Mouse (Mus musculus) cerebellum, adult 9-10 months (tissue): ENCODE results near the gene Ddx54.
A peak's percentile ranks its signal among the peaks of the same experiment; 100 is the strongest.

ENCODE experiments used
- DNase-seq: peaks from one replicate; pipeline ENCODE4 v3.0.0; 2022

The Ddx54 gene

GRCm38 (mm10) chr5:120583511-120583910, 29.0 kb upstream of the Ddx54 start:
- DNase-seq, result no peak

- DNase-seq, result no peak
Measured at GRCm38 (mm10) chr5:120584968-120585367, 27.6 kb upstream of the Ddx54 start.

- no peak for DNase-seq
Measured at GRCm38 (mm10) chr5:120586741-120587615, 25.6 kb upstream of the Ddx54 start.

DNA sequence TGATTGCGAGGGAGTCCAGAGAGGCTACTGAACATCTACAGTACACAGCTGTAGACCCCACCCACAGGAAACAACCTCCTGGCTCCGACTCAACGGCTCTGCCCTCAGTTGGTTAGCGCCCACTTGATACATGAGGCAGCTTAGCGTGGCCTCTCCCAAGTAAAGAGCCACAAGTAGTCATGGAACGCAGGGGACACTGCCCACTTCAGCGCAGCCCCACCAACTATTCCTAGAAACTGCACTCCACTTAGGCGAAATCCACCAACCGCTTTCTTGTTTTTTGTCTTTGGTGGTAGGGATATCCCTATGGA, 25.0 kb upstream of the Ddx54 start:
- DNase-seq, result no peak

- no peak for DNase-seq
Measured at GRCm38 (mm10) chr5:120587940-120588568, 24.5 kb upstream of the Ddx54 start.

- peak; percentile 99 for DNase-seq
Measured at GRCm38 (mm10) chr5:120588569-120589094, 23.9 kb upstream of the Ddx54 start, which contains the start of the genes Tpcn1 and Iqcd. Tpcn1 (minus strand) TSS chr5:120588673. Iqcd (plus strand) TSS chr5:120589016.

- DNase-seq, result no peak
Measured at GRCm38 (mm10) chr5:120590356-120591010, 22.1 kb upstream of the Ddx54 start.

GRCm38 (mm10) chr5:120592141-120592540, 20.4 kb upstream of the Ddx54 start:
- DNase-seq, result no peak

DNA sequence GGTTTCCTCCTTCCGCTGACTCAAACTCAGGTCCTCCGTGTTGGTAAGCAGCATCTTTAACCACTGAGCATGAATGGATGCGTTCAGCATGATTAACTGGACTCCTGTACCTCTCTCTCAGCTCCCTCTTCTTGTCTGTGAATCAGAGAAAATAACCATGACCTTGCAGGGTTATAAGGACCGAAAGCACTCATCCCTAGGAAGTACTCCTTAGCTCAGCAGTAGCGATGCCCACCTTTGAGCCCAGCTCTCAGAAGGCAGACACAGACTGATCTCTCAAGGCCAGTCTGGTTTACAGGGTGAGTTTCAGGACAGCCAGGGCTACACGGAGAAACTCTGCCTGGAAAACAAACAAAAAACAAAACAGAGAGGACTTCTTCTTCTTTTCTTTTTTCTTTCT, 18.1 kb upstream of the Ddx54 start:
- no peak for DNase-seq

DNA sequence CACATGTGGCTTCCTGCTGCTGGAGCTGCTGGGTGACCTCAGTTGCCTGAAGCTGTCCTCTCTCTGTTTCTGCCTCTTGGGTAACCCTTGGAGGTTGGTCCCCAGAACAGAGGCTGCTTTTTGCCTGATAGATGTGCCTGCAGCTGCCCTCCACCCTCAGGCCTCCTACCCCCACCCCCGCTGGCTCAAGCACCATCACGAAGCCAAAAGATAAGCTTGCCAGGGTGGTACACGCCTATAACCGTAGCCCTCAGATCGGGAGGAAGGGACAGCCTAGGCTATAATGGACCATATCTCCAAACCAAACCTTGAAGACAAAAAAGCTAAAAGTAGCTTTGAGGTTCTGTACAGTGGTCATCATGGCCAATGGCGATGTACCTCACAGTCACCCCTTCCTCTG, 12.9 kb upstream of the Ddx54 start:
- DNase-seq, result no peak

- no peak for DNase-seq
Measured at GRCm38 (mm10) chr5:120600946-120601668, 11.4 kb upstream of the Ddx54 start.

GRCm38 (mm10) chr5:120602210-120602609, 10.3 kb upstream of the Ddx54 start:
- peak; percentile 73 for DNase-seq

DNA sequence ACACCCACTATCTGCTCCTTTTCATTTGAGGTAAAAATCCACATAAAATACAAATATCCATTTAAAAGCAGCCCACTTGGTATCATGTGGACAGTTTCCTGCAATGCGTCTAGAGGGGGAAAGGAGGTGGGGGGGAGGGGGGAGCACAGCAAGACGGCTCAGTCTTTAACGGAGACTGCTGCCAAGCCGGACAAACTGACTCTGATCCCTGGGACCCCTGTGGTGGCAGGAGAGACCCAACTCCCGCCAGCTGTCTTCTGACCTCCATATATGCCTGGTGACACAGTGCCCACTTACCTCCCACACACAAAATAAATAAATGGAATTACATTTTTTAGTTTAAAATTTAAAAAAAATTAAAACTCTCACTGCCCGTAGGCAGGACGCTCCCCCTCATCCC, 9.0 kb upstream of the Ddx54 start:
- no peak for DNase-seq

GRCm38 (mm10) chr5:120604839-120605238, 7.7 kb upstream of the Ddx54 start:
- peak; percentile 92 for DNase-seq

GRCm38 (mm10) chr5:120605241-120605661, 7.3 kb upstream of the Ddx54 start:
- DNase-seq, result peak; percentile 67

- peak; percentile 94 for DNase-seq
Measured at GRCm38 (mm10) chr5:120605688-120606087, 6.9 kb upstream of the Ddx54 start.

DNA sequence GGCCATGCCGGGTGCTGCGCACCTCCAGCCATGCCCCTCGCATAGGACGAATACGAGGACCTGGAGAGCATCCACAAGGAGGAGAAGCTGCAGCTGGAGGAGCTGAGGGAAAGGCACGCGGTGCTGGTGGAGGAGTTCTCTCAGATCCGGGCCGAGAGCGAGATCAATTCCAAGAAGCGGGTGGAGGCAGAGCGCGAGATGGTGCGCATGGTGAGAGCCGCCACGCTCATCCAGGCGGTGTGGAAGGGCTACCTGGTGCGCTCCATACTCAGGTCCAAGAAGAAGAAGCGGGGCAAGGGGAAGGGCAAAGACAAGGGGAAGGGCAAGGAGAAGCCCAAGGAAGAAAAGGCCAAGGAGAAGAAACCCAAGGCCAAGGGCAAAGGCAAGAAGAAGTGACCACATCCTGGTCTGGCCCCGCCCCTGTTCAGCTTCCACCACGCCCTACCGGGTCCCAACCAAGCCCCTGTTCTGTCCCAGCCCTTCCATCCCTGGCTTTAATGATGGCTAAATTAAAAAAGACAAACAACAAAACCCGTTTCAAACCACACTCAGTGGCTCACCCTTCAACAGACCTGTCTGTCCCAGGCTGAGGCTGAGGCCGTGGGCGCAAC, 5.8 kb upstream of the Ddx54 start:
- DNase-seq, result peak; percentile 55

DNA sequence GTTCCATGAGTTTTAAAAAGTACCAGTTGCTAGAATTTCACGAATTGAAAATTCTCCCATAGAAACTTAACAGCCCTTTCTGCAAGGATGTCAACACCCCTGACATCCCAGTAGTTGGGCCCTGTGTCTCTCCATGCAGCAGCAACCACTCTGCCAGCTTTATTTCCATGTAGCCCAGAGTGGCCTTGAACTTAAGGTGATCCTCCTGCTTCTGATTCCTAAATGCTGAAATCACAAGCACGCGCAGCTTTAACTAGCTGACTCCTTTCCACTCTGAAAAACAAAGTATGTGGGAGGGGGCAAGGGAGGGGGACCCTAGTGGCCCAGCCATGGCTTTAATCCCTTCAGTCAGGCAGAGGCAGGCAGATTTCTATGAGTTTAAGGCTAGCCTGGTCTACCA, 5.2 kb upstream of the Ddx54 start:
- peak; percentile 36 for DNase-seq

DNA sequence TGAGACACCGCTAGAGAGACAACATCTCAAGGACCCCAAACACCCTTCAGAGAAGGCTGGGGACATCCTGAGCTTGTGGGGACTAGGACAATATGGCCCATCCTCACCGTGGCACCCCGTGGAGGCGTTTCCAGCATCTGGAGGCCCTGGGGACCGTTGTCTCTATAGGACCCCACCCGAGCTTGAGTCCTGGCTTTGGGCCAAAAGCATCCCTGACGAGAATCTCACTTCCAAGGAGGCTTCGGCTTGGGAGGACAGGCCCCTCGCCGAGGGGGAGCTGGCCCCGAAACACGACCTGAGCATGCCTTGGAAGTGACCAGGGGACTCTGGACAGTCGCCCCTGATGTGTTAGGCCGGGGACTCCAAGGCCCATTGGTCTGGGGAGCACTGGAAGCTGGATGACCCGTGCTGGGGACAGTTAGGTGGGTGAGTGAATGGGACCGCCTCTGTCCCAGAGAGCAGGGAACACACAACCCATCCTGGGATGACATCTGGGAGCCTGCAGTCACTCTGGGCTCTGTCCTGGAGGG, 3.2 kb upstream of the Ddx54 start:
- DNase-seq, result peak; percentile 63

DNA sequence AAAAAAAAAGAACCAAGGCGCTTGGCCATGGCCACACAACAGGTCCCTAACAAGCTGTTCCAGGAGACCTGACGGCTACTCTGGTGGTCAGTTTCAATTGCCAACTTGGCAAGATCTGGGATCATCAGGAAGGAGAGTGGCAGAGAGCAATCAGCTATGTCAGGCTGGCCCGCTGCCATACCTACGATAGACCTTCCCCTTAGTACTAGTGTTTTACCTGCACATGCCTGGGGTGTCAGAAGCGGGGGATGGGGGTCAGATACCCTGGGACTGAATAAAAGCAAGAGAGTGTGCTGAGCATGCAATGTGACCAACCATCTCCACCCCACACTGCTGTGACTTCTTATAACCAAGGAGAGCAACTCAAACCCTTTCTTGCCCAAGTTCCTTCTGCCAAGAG, 1.6 kb upstream of the Ddx54 start:
- peak; percentile 73 for DNase-seq

DNA sequence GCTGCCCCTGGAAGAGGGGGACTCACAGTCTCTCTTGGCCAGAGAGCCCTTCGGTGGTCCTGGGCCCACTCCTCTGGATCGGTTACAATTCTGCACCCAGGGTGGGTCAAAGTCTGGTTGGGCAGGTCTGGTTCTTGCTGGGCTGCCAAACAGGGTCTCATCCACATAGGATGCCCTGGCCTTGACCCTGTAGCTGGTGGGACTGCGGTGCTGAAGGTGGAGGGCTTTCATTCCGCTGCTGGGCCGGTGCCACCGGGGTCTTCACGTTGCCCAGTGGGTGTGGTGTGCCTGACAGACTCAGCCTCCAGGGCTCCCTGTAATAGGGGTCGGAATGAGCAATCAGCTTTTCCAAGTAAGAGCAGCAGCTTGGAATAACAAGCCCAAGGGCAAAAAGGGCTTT, 1.1 kb upstream of the Ddx54 start:
- DNase-seq, result no peak
